Mouse (Mus musculus) embryonic fibroblast, embryonic 13.5 days (primary cell): ENCODE measurements around the gene Pnck.

Experiments used
- CTCF ChIP-seq: IDR thresholded peaks from 2 replicates; pipeline ENCODE4 v1.5.1; 2011; ENCODE audit warnings: mild to moderate bottlenecking, control low read depth, low read length, moderate library complexity, borderline replicate concordance; ENCODE audit not compliant: insufficient read depth
- POLR2A ChIP-seq: IDR thresholded peaks from 2 replicates; pipeline ENCODE4 v1.6.1; 2011; ENCODE audit warnings: low read depth, mild to moderate bottlenecking, control low read depth, low read length, moderate library complexity

GRCm38 (mm10) chrX:73672031-73672431 is 12.1 kb upstream of the Pnck start:
- peak; percentile 16; the same call in 1 of the 2 replicates for TF ChIP-seq CTCF
- no peak for TF ChIP-seq POLR2A
